Mouse (Mus musculus) intestine, embryonic 14.5 days (tissue): ENCODE results near the gene Olfr527. TPM values are rescaled to one million over a fixed set of nuclear protein-coding genes. Genes with fewer than 3 reads are reported as not detected.

Experiments used
- ATAC-seq: fragments of 200-750 bp; cut with Nextera tagmentation; replicated peaks from 2 replicates; pipeline ENCODE4 v1.8.0; 2017; ENCODE audit warnings: low read depth, moderate number of reproducible peaks, moderate TSS enrichment, moderate library complexity; ENCODE audit not compliant: low FRiP score, low TSS enrichment
- DNase-seq: peaks from one replicate; pipeline ENCODE4 v3.0.0-alpha.2; 2018; ENCODE audit warnings: low spot score
- H3K27ac ChIP-seq: fragments of 300-500 bp; sonication (generic); 2 replicates; pipeline ENCODE4 v1.5.1; 2014; ENCODE audit warnings: low read depth, mild to moderate bottlenecking, control low read depth
- H3K27me3 ChIP-seq: fragments of 300-500 bp; sonication (generic); replicated peaks from 2 replicates; pipeline ENCODE4 v1.6.1; 2014; ENCODE audit warnings: low read length, control low read depth; ENCODE audit not compliant: control insufficient read depth, insufficient read depth
- H3K36me3 ChIP-seq: fragments of 300-500 bp; sonication (generic); 2 replicates; pipeline ENCODE4 v1.6.1; 2014; ENCODE audit warnings: low read length, control low read depth; ENCODE audit not compliant: control insufficient read depth, insufficient read depth
- H3K4me1 ChIP-seq: fragments of 300-500 bp; sonication (generic); replicated peaks from 2 replicates; pipeline ENCODE4 v1.6.1; 2014; ENCODE audit warnings: low read length, control low read depth, mixed read lengths; ENCODE audit not compliant: control insufficient read depth, insufficient read depth
- H3K4me2 ChIP-seq: fragments of 300-500 bp; sonication (generic); 2 replicates; pipeline ENCODE4 v1.6.1; 2014; ENCODE audit warnings: low read length
- H3K4me3 ChIP-seq: fragments of 300-500 bp; sonication (generic); 2 replicates; pipeline ENCODE4 v1.5.1; 2014; ENCODE audit warnings: low read depth, low read length, control low read depth, mixed read lengths
- H3K9ac ChIP-seq: fragments of 300-500 bp; sonication (generic); 2 replicates; pipeline ENCODE4 v1.6.1; 2014; ENCODE audit warnings: mild to moderate bottlenecking, low read length
- H3K9me3 ChIP-seq: fragments of 300-500 bp; sonication (generic); 2 replicates; pipeline ENCODE4 v1.6.1; 2016; ENCODE audit warnings: low read length, control low read depth; ENCODE audit not compliant: control insufficient read depth
- WGBS: fragments of 180-500 bp; shearing (Covaris S2); extraction: QIAGEN DNeasy Blood & Tissue Kit; methylation state at CpG from one replicate; pipeline ENCODE4 v1.1.7; 2014; 5-methylcytosine and 5-hydroxymethylcytosine counted together
- polyA plus RNA-seq: library from polyadenylated mRNA; unstranded; fragments of >200 nt; fragmentation: Nextera tagmentation; extraction: Ambion mirVana; gene quantifications from 2 replicates; pipeline ENCODE4 v1.2.1, GENCODE M21; 2014

The Olfr527 gene
- not detected in 2 replicates for polyA plus RNA-seq

DNA sequence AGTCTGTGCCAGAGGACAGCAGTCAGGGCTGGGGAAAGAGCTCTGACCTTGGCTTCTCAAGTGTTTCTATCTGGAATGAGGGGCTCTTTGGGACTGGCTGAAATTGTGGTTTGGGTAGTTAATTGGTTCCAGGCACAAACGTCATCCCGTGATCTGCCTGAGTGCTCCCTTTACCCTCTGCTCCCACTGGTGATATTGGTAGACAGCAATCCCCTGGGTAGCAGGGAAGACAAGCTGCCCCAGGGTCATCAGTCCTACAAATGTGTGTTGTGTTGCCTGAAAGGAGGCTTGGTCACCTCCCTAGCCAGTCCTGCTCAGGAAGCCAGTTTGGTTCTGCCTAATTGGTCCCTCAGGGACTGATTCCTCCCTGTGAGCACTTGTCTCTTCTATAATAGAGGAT is at the start of gene Olfr527:
TSS of gene Olfr527 (plus strand) at position 301 of the 400 bp plus-strand sequence.
- Histone ChIP-seq H3K27ac (no peak within 1 kb of the TSS), H3K9me3 (no peaks in the 10 kb centered on the region), H3K4me1 (no peaks in the 10 kb centered on the region), H3K4me3 (no peak within 1 kb of the TSS), H3K4me2 (no peak within 1 kb of the TSS), H3K9ac (no peak within 1 kb of the TSS), H3K36me3 (no peaks in the 10 kb centered on the region), H3K27me3 (no peaks in the 10 kb centered on the region)
- no peak for DNase-seq
- no peak for ATAC-seq
- 96% methylated on average over 2 of the region's 2 CpGs for WGBS

DNA sequence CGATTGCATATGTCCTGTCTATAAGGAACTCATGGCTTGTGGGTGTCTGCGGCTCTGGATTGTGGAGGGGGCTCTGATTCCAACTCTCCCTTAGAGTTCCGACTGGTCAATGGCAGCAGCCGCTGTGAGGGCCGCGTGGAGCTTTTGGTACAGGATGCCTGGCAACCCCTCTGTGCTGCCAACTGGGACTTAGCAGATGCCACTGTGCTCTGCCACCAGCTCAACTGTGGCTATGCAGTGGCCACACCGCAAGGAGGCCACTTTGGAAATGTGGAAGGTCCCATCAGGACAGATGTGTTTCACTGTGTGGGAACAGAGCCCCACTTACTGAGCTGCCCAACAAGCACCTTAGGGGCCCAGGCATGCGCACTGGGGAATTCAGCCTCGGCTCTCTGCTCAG is 38.1 kb upstream of the Olfr527 start:
- DNase-seq, result no peak
- no peaks in the 10 kb centered on the region for H3K27me3 ChIP-seq
- no peak overlapping the region for H3K9ac ChIP-seq
- H3K27ac ChIP-seq, result no peak overlapping the region
- H3K9me3 ChIP-seq, result no peaks in the 10 kb centered on the region
- H3K4me3 ChIP-seq, result no peak overlapping the region
- H3K4me2 ChIP-seq, result no peak overlapping the region
- ATAC-seq, result no peak
- no peaks in the 10 kb centered on the region for H3K36me3 ChIP-seq
- H3K4me1 ChIP-seq, result no peaks in the 10 kb centered on the region
- WGBS, result 84% methylated on average over 9 of the region's 9 CpGs

DNA sequence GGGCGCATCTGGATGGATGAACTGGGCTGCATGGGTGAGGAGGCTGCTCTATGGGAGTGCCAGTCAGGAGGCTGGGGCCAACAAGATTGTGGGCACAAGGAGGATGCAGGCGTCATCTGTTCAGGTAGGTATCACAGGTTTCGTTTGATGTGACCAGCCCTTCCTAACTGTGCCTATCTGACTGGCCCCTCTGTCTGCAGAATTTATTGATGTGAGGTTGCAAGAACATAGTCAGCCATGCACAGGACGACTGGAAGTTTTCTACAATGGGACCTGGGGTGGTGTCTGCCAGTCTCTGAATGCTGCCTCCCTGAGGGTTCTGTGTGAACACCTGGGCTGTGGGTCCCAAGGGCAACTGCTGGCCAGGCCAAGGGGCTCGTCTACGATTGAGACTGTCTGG is 36.9 kb upstream of the Olfr527 start:
- no peaks in the 10 kb centered on the region for H3K9me3 ChIP-seq
- WGBS, result 78% methylated on average over 6 of the region's 6 CpGs
- no peaks in the 10 kb centered on the region for H3K4me1 ChIP-seq
- DNase-seq (no peak), ATAC-seq (no peak)
- no peak overlapping the region for H3K9ac ChIP-seq
- H3K4me2 ChIP-seq, result no peak overlapping the region
- H3K27ac ChIP-seq, result no peak overlapping the region
- H3K4me3 ChIP-seq, result no peak overlapping the region
- H3K27me3 ChIP-seq, result no peaks in the 10 kb centered on the region
- no peaks in the 10 kb centered on the region for H3K36me3 ChIP-seq

DNA sequence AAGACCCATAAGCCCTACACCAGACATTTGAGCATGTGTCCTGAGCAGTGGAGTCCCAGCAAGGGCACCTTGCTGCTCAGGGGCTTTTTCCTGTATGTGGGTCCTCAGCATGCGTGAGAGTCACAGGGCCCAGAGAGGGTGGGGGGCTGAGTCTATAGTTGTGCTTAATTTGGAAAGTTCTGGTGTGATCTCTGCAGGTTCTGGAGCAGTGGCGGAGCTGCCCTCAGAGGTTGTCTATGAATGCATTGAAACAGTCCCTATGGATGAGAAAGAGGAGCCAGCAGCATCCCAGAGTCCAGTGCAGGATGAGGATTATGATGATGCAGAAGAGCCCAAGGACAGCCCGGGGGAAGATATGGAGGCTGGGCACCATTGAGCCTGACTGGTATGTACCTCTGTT is 34.4 kb upstream of the Olfr527 start:
- no peaks in the 10 kb centered on the region for H3K4me1 ChIP-seq
- no peaks in the 10 kb centered on the region for H3K36me3 ChIP-seq
- no peaks in the 10 kb centered on the region for H3K9me3 ChIP-seq
- H3K9ac ChIP-seq, result no peak overlapping the region
- DNase-seq (no peak), ATAC-seq (no peak)
- no peak overlapping the region for H3K27ac ChIP-seq
- no peak overlapping the region for H3K4me3 ChIP-seq
- 87% methylated on average over 3 of the region's 3 CpGs for WGBS
- H3K27me3 ChIP-seq, result no peaks in the 10 kb centered on the region
- no peak overlapping the region for H3K4me2 ChIP-seq

DNA sequence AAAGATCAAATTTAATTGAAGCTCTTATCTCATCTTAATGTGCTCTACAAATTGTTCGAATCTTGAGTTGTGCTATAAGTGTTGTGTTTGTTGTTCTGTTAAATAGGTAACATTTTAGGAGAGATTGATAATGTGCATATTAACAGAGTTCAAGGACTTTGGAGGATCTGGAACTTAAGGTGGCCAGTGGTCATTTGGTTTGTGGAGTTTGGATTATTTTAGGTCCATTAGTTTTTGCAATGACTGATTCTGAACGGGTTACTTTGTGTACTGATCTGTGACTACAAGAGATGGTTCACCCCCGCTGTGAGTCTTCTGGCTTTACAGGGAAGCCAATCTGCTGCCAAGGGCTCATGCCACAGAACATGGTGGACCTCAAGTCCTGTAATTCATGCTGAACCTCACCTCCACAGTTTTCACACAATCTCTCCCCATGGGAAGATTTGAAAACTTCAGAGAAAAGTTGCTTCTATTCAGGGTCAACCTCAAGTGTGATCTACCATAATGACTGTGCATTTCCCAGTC is 13.9 kb upstream of the Olfr527 start:
- Histone ChIP-seq H3K4me2 (no peak overlapping the region), H3K36me3 (no peaks in the 10 kb centered on the region), H3K27ac (no peak overlapping the region), H3K27me3 (no peaks in the 10 kb centered on the region), H3K9ac (no peak overlapping the region), H3K9me3 (no peaks in the 10 kb centered on the region), H3K4me3 (no peak overlapping the region), H3K4me1 (no peaks in the 10 kb centered on the region)
- ATAC-seq (no peak), DNase-seq (no peak)
- 86% methylated on average over 3 of the region's 3 CpGs for WGBS

DNA sequence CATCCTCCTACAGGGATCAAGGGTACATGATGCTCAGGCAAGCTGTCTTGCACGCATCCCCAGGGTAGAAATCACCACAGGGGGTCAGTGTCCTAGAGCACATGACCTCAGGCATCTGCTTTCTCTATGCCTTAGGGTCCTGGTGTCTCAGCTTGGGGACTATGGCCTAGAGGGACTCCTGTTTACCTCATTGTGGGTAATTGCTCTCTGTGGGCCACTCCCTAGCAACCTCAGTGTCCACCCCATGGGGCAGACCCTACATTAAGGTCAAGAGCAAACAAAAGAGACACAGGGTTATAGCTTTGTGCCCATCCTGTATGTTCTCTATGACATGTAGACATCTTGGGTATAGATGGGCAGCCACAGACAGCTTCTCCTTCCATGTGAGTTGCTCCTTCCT is 13.3 kb upstream of the Olfr527 start, which contains the start of gene Olfr525:
TSS of gene Olfr525 (plus strand) at position 301 of the 400 bp plus-strand sequence.
- no peak for DNase-seq
- Histone ChIP-seq H3K4me3 (no peak within 1 kb of the TSS), H3K9me3 (no peaks in the 10 kb centered on the region), H3K4me1 (no peaks in the 10 kb centered on the region), H3K27ac (no peak within 1 kb of the TSS), H3K27me3 (no peaks in the 10 kb centered on the region), H3K36me3 (no peaks in the 10 kb centered on the region), H3K9ac (no peak within 1 kb of the TSS), H3K4me2 (no peak within 1 kb of the TSS)
- WGBS, result 82% methylated on average over 1 of the region's 1 CpGs
- ATAC-seq, result no peak

GRCm38 (mm10) chr7:140321135-140321534 is 12.7 kb upstream of the Olfr527 start:
- no peaks in the 10 kb centered on the region for H3K4me1 ChIP-seq
- no peak overlapping the region for H3K9ac ChIP-seq
- no peak overlapping the region for H3K4me3 ChIP-seq
- H3K27ac ChIP-seq, result no peak overlapping the region
- no peak overlapping the region for H3K4me2 ChIP-seq
- ATAC-seq, result no peak
- H3K36me3 ChIP-seq, result no peaks in the 10 kb centered on the region
- no peaks in the 10 kb centered on the region for H3K9me3 ChIP-seq
- no peaks in the 10 kb centered on the region for H3K27me3 ChIP-seq
- no peak for DNase-seq

DNA sequence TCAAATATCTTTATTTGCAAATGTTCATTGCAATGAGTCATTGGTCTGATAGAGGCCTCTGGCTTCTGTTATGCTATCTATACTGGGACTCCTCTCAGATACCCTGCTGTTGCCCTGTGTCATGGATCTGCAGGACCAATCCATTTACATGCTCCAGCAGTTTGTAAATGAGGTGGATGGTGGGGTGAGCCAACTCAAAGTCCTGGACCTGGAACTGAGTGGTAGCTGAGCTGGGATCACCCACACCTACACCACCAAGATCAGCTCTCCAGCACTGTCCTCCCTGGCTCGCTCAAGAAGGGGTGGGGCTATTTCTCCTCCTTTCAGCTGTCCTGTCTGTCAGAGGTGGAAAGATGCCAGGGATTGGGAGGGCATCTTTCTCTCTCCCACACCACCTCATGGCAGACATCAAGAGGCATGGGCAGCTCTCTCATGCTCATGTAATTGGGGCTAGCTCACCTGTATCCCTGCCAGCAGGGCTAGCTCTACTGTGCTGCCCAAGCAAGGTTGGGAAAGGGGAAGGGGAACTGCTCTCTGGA is 4.0 kb upstream of the Olfr527 start:
- Histone ChIP-seq H3K4me3 (no peak overlapping the region), H3K36me3 (no peaks in the 10 kb centered on the region), H3K9me3 (no peaks in the 10 kb centered on the region), H3K27ac (no peak overlapping the region), H3K4me1 (no peaks in the 10 kb centered on the region), H3K4me2 (no peak overlapping the region), H3K27me3 (no peaks in the 10 kb centered on the region), H3K9ac (no peak overlapping the region)
- no peak for ATAC-seq
- 60% methylated on average over 1 of the region's 1 CpGs for WGBS
- no peak for DNase-seq

DNA sequence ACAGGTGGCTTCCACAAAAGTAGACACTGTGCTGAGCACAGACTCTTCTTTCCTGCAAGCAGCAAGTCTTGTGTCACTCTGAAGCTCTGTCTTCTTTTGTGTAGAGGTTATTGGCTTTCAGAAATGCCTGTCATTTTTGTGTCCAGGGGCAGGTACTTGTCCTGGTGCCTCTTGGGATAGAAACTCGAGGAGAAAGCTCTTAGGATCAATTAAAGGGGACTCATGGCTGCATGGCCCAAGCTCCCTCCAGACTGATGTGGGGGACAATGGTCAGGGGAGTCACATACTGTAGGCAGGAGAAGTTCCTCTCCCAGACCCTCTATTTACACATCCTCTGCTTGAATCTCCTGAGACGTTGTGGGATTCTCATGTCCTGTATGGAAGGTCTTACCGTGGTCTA is 27.8 kb downstream of the Olfr527 start, which contains the start of gene Olfr60:
TSS of gene Olfr60 (minus strand) at position 101 of the 400 bp plus-strand sequence.
- no peak for ATAC-seq
- WGBS, result 67% methylated on average over 3 of the region's 3 CpGs

More for the DNA sequence above, 27.8 kb downstream of the Olfr527 start, which contains the start of gene Olfr60:
- H3K36me3 ChIP-seq, result no peaks in the 10 kb centered on the region
- H3K9me3 ChIP-seq, result no peaks in the 10 kb centered on the region
- no peak within 1 kb of the TSS for H3K9ac ChIP-seq
- no peak within 1 kb of the TSS for H3K27ac ChIP-seq
- no peaks in the 10 kb centered on the region for H3K27me3 ChIP-seq
- H3K4me3 ChIP-seq, result no peak within 1 kb of the TSS
- no peak for DNase-seq
- H3K4me2 ChIP-seq, result no peak within 1 kb of the TSS
- H3K4me1 ChIP-seq, result no peaks in the 10 kb centered on the region
